Mouse (Mus musculus) T-helper 1 cell (primary cell): ENCODE measurements around the gene Gmppa.

Source experiments
- in situ Hi-C: fragments of 300-600 bp; cut with MboI, MseI; formaldehyde crosslinking; loops from one replicate; pipeline ENCODE4 v1.15.1; 2025; ENCODE audit warnings: high pct_unique_total_duplicates

The Gmppa gene

GRCm38 (mm10) chr1:75480735-75481134 lies 45.0 kb downstream of the Gmppa start:
- in situ Hi-C loops: loop anchor here (5.0 kb wide), 2 partner anchors 77 to 353 kb away; partner anchors contain the start of gene Nhej1

GRCm38 (mm10) chr1:75486561-75486960 lies 50.8 kb downstream of the Gmppa start:
- in situ Hi-C loops: no loop called here

- in situ Hi-C loops: no loop called here
These were observed 51.3 kb downstream of the Gmppa start for GRCm38 (mm10) chr1:75487040-75487404.

- in situ Hi-C loops: no loop called here
These were observed 51.9 kb downstream of the Gmppa start for GRCm38 (mm10) chr1:75487405-75488161.

- in situ Hi-C loops: no loop called here
These were observed 55.2 kb downstream of the Gmppa start for GRCm38 (mm10) chr1:75490785-75491551.

GRCm38 (mm10) chr1:75492579-75493170 lies 56.9 kb downstream of the Gmppa start:
- in situ Hi-C loops: no loop called here
